Mouse (Mus musculus): ENCODE data around the gene Fbxl15. TPM values are rescaled to one million over a fixed set of nuclear protein-coding genes. Genes with fewer than 3 reads are reported as not detected.

Gene Fbxl15
- polyA plus RNA-seq, 1 experiment, result 38.8 TPM

GRCm38 (mm10) chr19:46332721-46333339 is 4.8 kb downstream of the Fbxl15 start:
- 23% methylated on average over 7 of the region's 7 CpGs for WGBS
- Histone ChIP-seq H3K27ac (ENCODE audit: insufficient read depth, low read length) (peak overlapping the region; percentile 51; the same call in 1 of the 2 replicates), H3K27me3 (ENCODE audit: control insufficient read depth, insufficient read depth, low read length) (no peaks in the 10 kb centered on the region), H3K4me3 (replicated peaks; ENCODE audit: insufficient read depth, low read depth, low read length) (no peak overlapping the region), H3K4me1 (ENCODE audit: control insufficient read depth, insufficient read depth, low read length) (peaks cover 32% of the 10 kb centered on the region)
- DNase-seq, result no peak
- no peak for TF ChIP-seq CTCF (IDR thresholded peaks at IDR 0.05; ENCODE audit: borderline replicate concordance, insufficient read depth, low read depth, low read length)
- TF ChIP-seq POLR2A (IDR thresholded peaks at IDR 0.05; ENCODE audit: borderline replicate concordance, insufficient read depth, low read length), result no peak

- 15% methylated on average over 3 of the region's 3 CpGs for WGBS
- H3K4me3 ChIP-seq (replicated peaks; ENCODE audit: insufficient read depth, low read depth, low read length), result no peak overlapping the region
- peak overlapping the region; percentile 53 for H3K27ac ChIP-seq (ENCODE audit: insufficient read depth, low read length)
- peak; percentile 6; the same call in 1 of the 2 replicates for TF ChIP-seq POLR2A (IDR thresholded peaks at IDR 0.05; ENCODE audit: borderline replicate concordance, insufficient read depth, low read length)
- no peak for TF ChIP-seq CTCF (IDR thresholded peaks at IDR 0.05; ENCODE audit: borderline replicate concordance, insufficient read depth, low read depth, low read length)
- peak; percentile 76 to 88 for DNase-seq
- no peaks in the 10 kb centered on the region for H3K27me3 ChIP-seq (ENCODE audit: control insufficient read depth, insufficient read depth, low read length)
- peaks cover 32% of the 10 kb centered on the region for H3K4me1 ChIP-seq (ENCODE audit: control insufficient read depth, insufficient read depth, low read length)
Observed at GRCm38 (mm10) chr19:46333906-46334305, 5.9 kb downstream of the Fbxl15 start.

- DNase-seq, result no peak
- no peaks in the 10 kb centered on the region for H3K27me3 ChIP-seq (ENCODE audit: control insufficient read depth, insufficient read depth, low read length)
- 6% methylated on average over 15 of the region's 15 CpGs for WGBS
- peak overlapping the region; percentile 85 for H3K27ac ChIP-seq (ENCODE audit: insufficient read depth, low read length)
- peaks cover 26% of the 10 kb centered on the region for H3K4me1 ChIP-seq (ENCODE audit: control insufficient read depth, insufficient read depth, low read length)
- H3K4me3 ChIP-seq (replicated peaks; ENCODE audit: insufficient read depth, low read depth, low read length), result peak overlapping the region; percentile 75
- TF ChIP-seq CTCF (IDR thresholded peaks at IDR 0.05; ENCODE audit: borderline replicate concordance, insufficient read depth, low read depth, low read length), result no peak
- no peak for TF ChIP-seq POLR2A (IDR thresholded peaks at IDR 0.05; ENCODE audit: borderline replicate concordance, insufficient read depth, low read length)
Observed at GRCm38 (mm10) chr19:46337719-46338330, 9.8 kb downstream of the Fbxl15 start.

GRCm38 (mm10) chr19:46338331-46338936 is 10.4 kb downstream of the Fbxl15 start, which contains the start of gene Cuedc2:
TSS of gene Cuedc2 (minus strand) at chr19:46338702.
- H3K4me3 ChIP-seq (replicated peaks; ENCODE audit: insufficient read depth, low read depth, low read length), result peak within 1 kb of the TSS; percentile 75
- peak within 1 kb of the TSS; percentile 85 for H3K27ac ChIP-seq (ENCODE audit: insufficient read depth, low read length)
- H3K4me1 ChIP-seq (ENCODE audit: control insufficient read depth, insufficient read depth, low read length), result peaks cover 20% of the 10 kb centered on the region
- no peaks in the 10 kb centered on the region for H3K27me3 ChIP-seq (ENCODE audit: control insufficient read depth, insufficient read depth, low read length)
- under 1% methylated on average over 31 of the region's 31 CpGs for WGBS
- 0 out of 2 replicates have a peak, but pooled peaks have one; percentile 11 for TF ChIP-seq POLR2A (IDR thresholded peaks at IDR 0.05; ENCODE audit: borderline replicate concordance, insufficient read depth, low read length)
- peak; percentile 46; the same call in 1 of the 2 replicates for TF ChIP-seq CTCF (IDR thresholded peaks at IDR 0.05; ENCODE audit: borderline replicate concordance, insufficient read depth, low read depth, low read length)
- peak; percentile 98 to 99 for DNase-seq

- TF ChIP-seq POLR2A (IDR thresholded peaks at IDR 0.05; ENCODE audit: borderline replicate concordance, insufficient read depth, low read length) (no peak), CTCF (IDR thresholded peaks at IDR 0.05; ENCODE audit: borderline replicate concordance, insufficient read depth, low read depth, low read length) (no peak)
- peak overlapping the region; percentile 71 for H3K27ac ChIP-seq (ENCODE audit: insufficient read depth, low read length)
- H3K4me1 ChIP-seq (ENCODE audit: control insufficient read depth, insufficient read depth, low read length), result peaks cover 18% of the 10 kb centered on the region
- DNase-seq, result no peak
- H3K27me3 ChIP-seq (ENCODE audit: control insufficient read depth, insufficient read depth, low read length), result no peaks in the 10 kb centered on the region
- peak overlapping the region; percentile 45 for H3K4me3 ChIP-seq (replicated peaks; ENCODE audit: insufficient read depth, low read depth, low read length)
- 4% methylated on average over 6 of the region's 6 CpGs for WGBS
Observed at GRCm38 (mm10) chr19:46338942-46339286, 10.9 kb downstream of the Fbxl15 start.

- peak overlapping the region; percentile 71 for H3K27ac ChIP-seq (ENCODE audit: insufficient read depth, low read length)
- peak overlapping the region; percentile 45 for H3K4me3 ChIP-seq (replicated peaks; ENCODE audit: insufficient read depth, low read depth, low read length)
- TF ChIP-seq CTCF (IDR thresholded peaks at IDR 0.05; ENCODE audit: borderline replicate concordance, insufficient read depth, low read depth, low read length) (no peak), POLR2A (IDR thresholded peaks at IDR 0.05; ENCODE audit: borderline replicate concordance, insufficient read depth, low read length) (no peak)
- DNase-seq, result peak; percentile 47 to 51
- H3K4me1 ChIP-seq (ENCODE audit: control insufficient read depth, insufficient read depth, low read length), result peaks cover 13% of the 10 kb centered on the region
- WGBS, result 13% methylated on average over 7 of the region's 7 CpGs
- no peaks in the 10 kb centered on the region for H3K27me3 ChIP-seq (ENCODE audit: control insufficient read depth, insufficient read depth, low read length)
Observed at GRCm38 (mm10) chr19:46339287-46339971, 11.4 kb downstream of the Fbxl15 start.

GRCm38 (mm10) chr19:46344710-46345419 is 16.9 kb downstream of the Fbxl15 start:
- no peaks in the 10 kb centered on the region; the same call in 1 of the 2 replicates for H3K4me1 ChIP-seq (ENCODE audit: control insufficient read depth, insufficient read depth, low read length)
- no peak for DNase-seq
- 34% methylated on average over 7 of the region's 7 CpGs for WGBS
- H3K27me3 ChIP-seq (ENCODE audit: control insufficient read depth, insufficient read depth, low read length), result no peaks in the 10 kb centered on the region
- no peak for TF ChIP-seq POLR2A (IDR thresholded peaks at IDR 0.05; ENCODE audit: borderline replicate concordance, insufficient read depth, low read length)
- no peak for TF ChIP-seq CTCF (IDR thresholded peaks at IDR 0.05; ENCODE audit: borderline replicate concordance, insufficient read depth, low read depth, low read length)
- H3K27ac ChIP-seq (ENCODE audit: insufficient read depth, low read length), result no peak overlapping the region
- no peak overlapping the region for H3K4me3 ChIP-seq (replicated peaks; ENCODE audit: insufficient read depth, low read depth, low read length)
